Mouse (Mus musculus): ENCODE measurements around the gene Ptprn2.

GRCm38 (mm10) chr12:117235114-117235513 is 749.6 kb downstream of the Ptprn2 start:
- TF ChIP-seq CTCF (IDR thresholded peaks at IDR 0.05; ENCODE audit: low read depth, low read length) (no peak), POLR2A (IDR thresholded peaks at IDR 0.05; ENCODE audit: borderline replicate concordance, low read depth, low read length) (no peak)

Data from bone marrow macrophage, adult 2 months (primary cell).